Mouse (Mus musculus): Measurements from ENCODE around the gene Tmem206. TPM values are rescaled to one million over a fixed set of nuclear protein-coding genes. Genes with fewer than 3 reads are reported as not detected.

The Tmem206 gene
- polyA plus RNA-seq, 1 experiment, result 12.4 TPM

GRCm38 (mm10) chr1:191327258-191327657 is 1.5 kb downstream of the Tmem206 start:
- Histone ChIP-seq H3K27ac (ENCODE audit: insufficient read depth, low read length) (0 out of 2 replicates have a peak overlapping the region, but pooled peaks have one; percentile 3), H3K36me3 (ENCODE audit: control insufficient read depth, insufficient read depth, low read length) (peaks cover 4% of the 10 kb centered on the region; the same call in 1 of the 2 replicates), H3K27me3 (ENCODE audit: control insufficient read depth, insufficient read depth, low read length) (no peaks in the 10 kb centered on the region), H3K4me1 (ENCODE audit: control insufficient read depth, insufficient read depth, insufficient read length) (peaks cover 24% of the 10 kb centered on the region; the same call in 1 of the 2 replicates), H3K4me3 (ENCODE audit: extremely low read depth, insufficient read depth, insufficient read length) (peak overlapping the region; percentile 11; the same call in 1 of the 2 replicates)
- no peak for DNase-seq (ENCODE audit: low read depth in 1 of 2, low spot score in 2 of 2)
- TF ChIP-seq CTCF (IDR thresholded peaks at IDR 0.05; ENCODE audit: extremely low read depth, insufficient read depth, insufficient read length, insufficient replicate concordance) (no peak), POLR2A (IDR thresholded peaks at IDR 0.05; ENCODE audit: low read depth, low read length) (no peak)
- 38% methylated on average over 8 of the region's 8 CpGs for WGBS

GRCm38 (mm10) chr1:191328019-191328441 is 2.3 kb downstream of the Tmem206 start:
- H3K27ac ChIP-seq (ENCODE audit: insufficient read depth, low read length), result peak overlapping the region; percentile 32; the same call in 1 of the 2 replicates
- 20% methylated on average over 8 of the region's 8 CpGs for WGBS

GRCm38 (mm10) chr1:191330356-191330755 is 4.6 kb downstream of the Tmem206 start:
- WGBS, result 92% methylated on average over 4 of the region's 4 CpGs
- Histone ChIP-seq H3K36me3 (ENCODE audit: control insufficient read depth, insufficient read depth, low read length) (peaks cover 6% of the 10 kb centered on the region; the same call in 1 of the 2 replicates), H3K27ac (ENCODE audit: insufficient read depth, low read length) (no peak overlapping the region), H3K27me3 (ENCODE audit: control insufficient read depth, insufficient read depth, low read length) (no peaks in the 10 kb centered on the region), H3K4me3 (ENCODE audit: extremely low read depth, insufficient read depth, insufficient read length) (no peak overlapping the region), H3K4me1 (ENCODE audit: control insufficient read depth, insufficient read depth, insufficient read length) (peaks cover 24% of the 10 kb centered on the region; the same call in 1 of the 2 replicates)
- no peak for DNase-seq (ENCODE audit: low read depth in 1 of 2, low spot score in 2 of 2)
- TF ChIP-seq CTCF (IDR thresholded peaks at IDR 0.05; ENCODE audit: extremely low read depth, insufficient read depth, insufficient read length, insufficient replicate concordance) (no peak), POLR2A (IDR thresholded peaks at IDR 0.05; ENCODE audit: low read depth, low read length) (no peak)

More at GRCm38 (mm10) chr1:191328019-191328441, 2.3 kb downstream of the Tmem206 start:
- H3K27me3 ChIP-seq (ENCODE audit: control insufficient read depth, insufficient read depth, low read length), result no peaks in the 10 kb centered on the region
- peaks cover 4% of the 10 kb centered on the region; the same call in 1 of the 2 replicates for H3K36me3 ChIP-seq (ENCODE audit: control insufficient read depth, insufficient read depth, low read length)
- TF ChIP-seq POLR2A (IDR thresholded peaks at IDR 0.05; ENCODE audit: low read depth, low read length) (no peak), CTCF (IDR thresholded peaks at IDR 0.05; ENCODE audit: extremely low read depth, insufficient read depth, insufficient read length, insufficient replicate concordance) (no peak)
- no peak for DNase-seq (ENCODE audit: low read depth in 1 of 2, low spot score in 2 of 2)
- H3K4me3 ChIP-seq (ENCODE audit: extremely low read depth, insufficient read depth, insufficient read length), result peak overlapping the region; percentile 6; the same call in 1 of the 2 replicates
- peaks cover 21% of the 10 kb centered on the region; the same call in 1 of the 2 replicates for H3K4me1 ChIP-seq (ENCODE audit: control insufficient read depth, insufficient read depth, insufficient read length)

GRCm38 (mm10) chr1:191334500-191334899 is 8.8 kb downstream of the Tmem206 start:
- Histone ChIP-seq H3K27me3 (ENCODE audit: control insufficient read depth, insufficient read depth, low read length) (no peaks in the 10 kb centered on the region), H3K27ac (ENCODE audit: insufficient read depth, low read length) (no peak overlapping the region)

GRCm38 (mm10) chr1:191339876-191340275 is 14.2 kb downstream of the Tmem206 start:
- no peaks in the 10 kb centered on the region for H3K27me3 ChIP-seq (ENCODE audit: control insufficient read depth, insufficient read depth, low read length)
- no peak for DNase-seq (ENCODE audit: low read depth in 1 of 2, low spot score in 2 of 2)
- peaks cover 43% of the 10 kb centered on the region for H3K36me3 ChIP-seq (ENCODE audit: control insufficient read depth, insufficient read depth, low read length)
- H3K4me3 ChIP-seq (ENCODE audit: extremely low read depth, insufficient read depth, insufficient read length), result no peak overlapping the region
- WGBS, result 92% methylated on average over 2 of the region's 2 CpGs
- no peak overlapping the region for H3K27ac ChIP-seq (ENCODE audit: insufficient read depth, low read length)
- TF ChIP-seq POLR2A (IDR thresholded peaks at IDR 0.05; ENCODE audit: low read depth, low read length) (no peak), CTCF (IDR thresholded peaks at IDR 0.05; ENCODE audit: extremely low read depth, insufficient read depth, insufficient read length, insufficient replicate concordance) (no peak)
- no peaks in the 10 kb centered on the region for H3K4me1 ChIP-seq (ENCODE audit: control insufficient read depth, insufficient read depth, insufficient read length)

More at GRCm38 (mm10) chr1:191334500-191334899, 8.8 kb downstream of the Tmem206 start:
- WGBS, result 24% methylated on average over 5 of the region's 5 CpGs
- TF ChIP-seq CTCF (IDR thresholded peaks at IDR 0.05; ENCODE audit: extremely low read depth, insufficient read depth, insufficient read length, insufficient replicate concordance) (no peak), POLR2A (IDR thresholded peaks at IDR 0.05; ENCODE audit: low read depth, low read length) (no peak)
- Histone ChIP-seq H3K4me3 (ENCODE audit: extremely low read depth, insufficient read depth, insufficient read length) (no peak overlapping the region), H3K4me1 (ENCODE audit: control insufficient read depth, insufficient read depth, insufficient read length) (peaks cover 4% of the 10 kb centered on the region; the same call in 1 of the 2 replicates), H3K36me3 (ENCODE audit: control insufficient read depth, insufficient read depth, low read length) (peaks cover 22% of the 10 kb centered on the region)
- peak in 1 of 2 experiments; percentile 40 for DNase-seq (ENCODE audit: low read depth in 1 of 2, low spot score in 2 of 2)

- Histone ChIP-seq H3K36me3 (ENCODE audit: control insufficient read depth, insufficient read depth, low read length) (peaks cover 46% of the 10 kb centered on the region), H3K4me1 (ENCODE audit: control insufficient read depth, insufficient read depth, insufficient read length) (no peaks in the 10 kb centered on the region), H3K4me3 (ENCODE audit: extremely low read depth, insufficient read depth, insufficient read length) (no peak overlapping the region), H3K27ac (ENCODE audit: insufficient read depth, low read length) (no peak overlapping the region), H3K27me3 (ENCODE audit: control insufficient read depth, insufficient read depth, low read length) (no peaks in the 10 kb centered on the region)
- 93% methylated on average over 4 of the region's 4 CpGs for WGBS
- TF ChIP-seq CTCF (IDR thresholded peaks at IDR 0.05; ENCODE audit: extremely low read depth, insufficient read depth, insufficient read length, insufficient replicate concordance) (no peak), POLR2A (IDR thresholded peaks at IDR 0.05; ENCODE audit: low read depth, low read length) (no peak)
- DNase-seq (ENCODE audit: low read depth in 1 of 2, low spot score in 2 of 2), result no peak
Measured at GRCm38 (mm10) chr1:191340530-191340929, 14.8 kb downstream of the Tmem206 start.

- Histone ChIP-seq H3K4me1 (ENCODE audit: control insufficient read depth, insufficient read depth, insufficient read length) (no peaks in the 10 kb centered on the region), H3K27me3 (ENCODE audit: control insufficient read depth, insufficient read depth, low read length) (no peaks in the 10 kb centered on the region), H3K4me3 (ENCODE audit: extremely low read depth, insufficient read depth, insufficient read length) (no peak overlapping the region), H3K27ac (ENCODE audit: insufficient read depth, low read length) (no peak overlapping the region), H3K36me3 (ENCODE audit: control insufficient read depth, insufficient read depth, low read length) (peaks cover 45% of the 10 kb centered on the region)
- no peak for TF ChIP-seq CTCF (IDR thresholded peaks at IDR 0.05; ENCODE audit: extremely low read depth, insufficient read depth, insufficient read length, insufficient replicate concordance)
- no peak for TF ChIP-seq POLR2A (IDR thresholded peaks at IDR 0.05; ENCODE audit: low read depth, low read length)
- DNase-seq (ENCODE audit: low read depth in 1 of 2, low spot score in 2 of 2), result no peak
- 95% methylated on average over 8 of the region's 8 CpGs for whole genome bisulfite sequencing
Measured at GRCm38 (mm10) chr1:191347602-191348001, 21.9 kb downstream of the Tmem206 start.

Data from spleen, adult 2 months (tissue).